Mouse (Mus musculus): ENCODE results near the gene Prune1. TPM values are rescaled to one million over a fixed set of nuclear protein-coding genes. Genes with fewer than 3 reads are reported as not detected.

The Prune1 gene
- total and polyA plus RNA-seq, 3 experiments = 8.4 to 9.1 (median 8.5) TPM

DNA sequence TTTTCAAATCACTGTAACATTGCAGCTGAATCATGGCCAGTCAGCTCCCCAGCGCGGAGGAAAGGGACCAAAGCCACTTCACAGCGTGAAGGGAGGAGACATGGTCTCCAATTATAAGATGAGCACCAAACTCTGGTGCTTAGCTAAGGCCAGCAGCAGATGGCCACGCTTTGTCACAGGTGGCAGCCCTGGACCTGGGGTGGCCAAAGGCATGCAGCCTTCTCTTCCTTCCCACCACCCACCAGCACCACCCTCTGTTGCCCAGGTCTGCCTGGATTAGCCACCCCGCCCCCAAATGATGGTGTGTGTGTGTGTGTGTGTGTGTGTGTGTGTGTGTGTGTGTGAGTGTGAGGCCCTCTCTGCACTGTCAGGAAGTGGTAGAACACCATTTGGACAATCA is 8.4 kb downstream of the Prune1 start:
- Histone ChIP-seq H3K27me3 (replicated peaks) (no peaks in the 10 kb centered on the region), H3K79me2 (replicated peaks; ENCODE audit: control insufficient read depth, extremely low read depth, insufficient read depth, poor library complexity, severe bottlenecking) (no peaks in the 10 kb centered on the region), H3K9me3 (replicated peaks; ENCODE audit: low read length) (no peaks in the 10 kb centered on the region), H3K4me1 (ENCODE audit: control insufficient read depth in 1 of 2, insufficient read depth in 2 of 2) (peaks cover 0 to 24% of the 10 kb centered on the region in 2 experiments; a peak in 2 of 4 replicates), H3K36me3 (replicated peaks in 1 of 2; ENCODE audit: control insufficient read depth in 1 of 2, insufficient read depth in 1 of 2, low read length in 1 of 2) (peaks cover 0 to 29% of the 10 kb centered on the region in 2 experiments), H3K27ac (ENCODE audit: insufficient read depth, low read depth) (no peak overlapping the region), H3K9ac (ENCODE audit: insufficient read depth, low read depth) (no peak overlapping the region), H3K4me3 (replicated peaks in 1 of 3; ENCODE audit: low read depth in 2 of 3, low read length in 2 of 3, poor library complexity in 1 of 3) (no peak overlapping the region), H3K4me2 (ENCODE audit: insufficient read depth, low read depth, poor library complexity, severe bottlenecking) (no peak overlapping the region)
- dilution Hi-C loops (cut with MboI; ENCODE audit: extremely low pct_ligation_motif_present, extremely low pct_unique_long_range_greater_than_20kb, low sequenced_read_pairs) = no loop called here
- no peak for DNase-seq (ENCODE audit: extremely low read depth)
- TF ChIP-seq ETS1 (conservative IDR thresholded peaks at IDR 0.05; ENCODE audit: low read depth, low read length) (no peak), CHD1 (IDR thresholded peaks at IDR 0.05; ENCODE audit: low read depth, low read length) (no peak), ZMIZ1 (IDR thresholded peaks at IDR 0.05; ENCODE audit: low read depth, low read length) (no peak), USF2 (conservative IDR thresholded peaks at IDR 0.05; ENCODE audit: low read depth, low read length) (no peak), ELF1 (IDR thresholded peaks at IDR 0.05; ENCODE audit: low read depth, low read length) (no peak), MYC (IDR thresholded peaks at IDR 0.05; ENCODE audit: low read depth, low read length) (no peak), ZKSCAN1 (IDR thresholded peaks at IDR 0.05; ENCODE audit: borderline replicate concordance, low read depth, low read length) (no peak), USF1 (IDR thresholded peaks at IDR 0.05; ENCODE audit: low read depth, low read length) (no peak), E2F4 (IDR thresholded peaks at IDR 0.05; ENCODE audit: insufficient replicate concordance, low read depth, low read length) (no peak), TBP (conservative IDR thresholded peaks at IDR 0.05; ENCODE audit: low read depth, low read length) (no peak)
- in situ Hi-C loops (cut with MboI; ENCODE audit: low pct_ligation_motif_present, low pct_unique_long_range_greater_than_20kb, low sequenced_read_pairs) = no loop called here

DNA sequence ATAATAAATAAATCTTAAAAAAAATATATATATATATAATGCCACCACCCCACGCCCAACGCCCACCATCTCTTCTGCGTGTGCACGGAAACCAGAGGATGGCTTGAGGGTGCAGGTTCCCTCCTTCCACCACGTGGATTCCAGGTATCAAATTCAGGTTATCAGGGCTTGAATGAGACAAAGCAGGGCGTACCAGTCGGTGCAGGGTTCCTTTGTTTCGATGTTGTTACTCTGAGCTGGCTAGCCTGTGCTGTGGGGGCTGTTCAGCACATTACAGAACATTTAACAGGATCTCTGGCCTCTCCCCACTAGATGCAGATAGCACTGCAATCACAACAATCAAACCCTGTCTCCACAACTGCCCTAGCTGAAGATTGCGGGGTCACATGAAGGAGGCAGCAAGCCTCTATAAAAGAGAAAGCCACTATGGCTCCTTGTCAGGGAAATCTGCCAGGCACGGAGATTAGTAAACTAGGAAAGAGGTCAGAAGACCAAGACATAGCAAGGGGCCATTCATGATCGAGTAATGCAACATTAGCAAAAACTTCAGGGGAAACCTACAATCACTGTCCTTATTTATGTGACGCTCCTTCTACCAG is 11.0 kb downstream of the Prune1 start:
- Histone ChIP-seq H3K9ac (ENCODE audit: insufficient read depth, low read depth) (no peak overlapping the region), H3K79me2 (replicated peaks; ENCODE audit: control insufficient read depth, extremely low read depth, insufficient read depth, poor library complexity, severe bottlenecking) (no peaks in the 10 kb centered on the region), H3K9me3 (replicated peaks; ENCODE audit: low read length) (peaks cover 2% of the 10 kb centered on the region), H3K27ac (ENCODE audit: insufficient read depth, low read depth) (no peak overlapping the region), H3K4me1 (ENCODE audit: control insufficient read depth in 1 of 2, insufficient read depth in 2 of 2) (peaks cover 0 to 8% of the 10 kb centered on the region in 2 experiments; a peak in 2 of 4 replicates), H3K4me2 (ENCODE audit: insufficient read depth, low read depth, poor library complexity, severe bottlenecking) (no peak overlapping the region), H3K4me3 (replicated peaks in 1 of 3; ENCODE audit: low read depth in 2 of 3, low read length in 2 of 3, poor library complexity in 1 of 3) (no peak overlapping the region), H3K36me3 (replicated peaks in 1 of 2; ENCODE audit: control insufficient read depth in 1 of 2, insufficient read depth in 1 of 2, low read length in 1 of 2) (peaks cover 8 to 49% of the 10 kb centered on the region in 2 experiments), H3K27me3 (replicated peaks) (no peaks in the 10 kb centered on the region)
- in situ Hi-C loops (cut with MboI; ENCODE audit: low pct_ligation_motif_present, low pct_unique_long_range_greater_than_20kb, low sequenced_read_pairs) (no loop called here), dilution Hi-C loops (cut with MboI; ENCODE audit: extremely low pct_ligation_motif_present, extremely low pct_unique_long_range_greater_than_20kb, low sequenced_read_pairs) (no loop called here)
- DNase-seq (ENCODE audit: extremely low read depth) = no peak
- TF ChIP-seq RCOR1 (conservative IDR thresholded peaks at IDR 0.05; ENCODE audit: low read depth, low read length) (no peak), TBP (conservative IDR thresholded peaks at IDR 0.05; ENCODE audit: low read depth, low read length) (no peak), MXI1 (IDR thresholded peaks at IDR 0.05; ENCODE audit: low read depth, low read length) (no peak), ETS1 (conservative IDR thresholded peaks at IDR 0.05; ENCODE audit: low read depth, low read length) (no peak), MAX (IDR thresholded peaks at IDR 0.05; ENCODE audit: low read length) (no peak), HCFC1 (IDR thresholded peaks at IDR 0.05; ENCODE audit: low read depth, low read length) (no peak), ZKSCAN1 (IDR thresholded peaks at IDR 0.05; ENCODE audit: borderline replicate concordance, low read depth, low read length) (no peak), SIN3A (IDR thresholded peaks at IDR 0.05; ENCODE audit: low read length) (no peak), EP300 (IDR thresholded peaks at IDR 0.05; ENCODE audit: low read length) (no peak), MEF2A (IDR thresholded peaks at IDR 0.05; ENCODE audit: borderline replicate concordance, low read depth, low read length) (no peak), IRF4 (IDR thresholded peaks at IDR 0.05; ENCODE audit: low read depth, low read length) (no peak), MAFK (IDR thresholded peaks at IDR 0.05; ENCODE audit: insufficient replicate concordance, low read length) (no peak), CTCF (conservative IDR thresholded peaks at IDR 0.05 in 1 of 2, IDR thresholded peaks at IDR 0.05 in 1 of 2; ENCODE audit: low read depth in 2 of 2, low read length in 2 of 2) (no peak), USF1 (IDR thresholded peaks at IDR 0.05; ENCODE audit: low read depth, low read length) (no peak), CHD2 (IDR thresholded peaks at IDR 0.05; ENCODE audit: low read length) (no peak), USF2 (conservative IDR thresholded peaks at IDR 0.05; ENCODE audit: low read depth, low read length) (no peak), ELF1 (IDR thresholded peaks at IDR 0.05; ENCODE audit: low read depth, low read length) (no peak), POLR2AphosphoS2 (IDR thresholded peaks at IDR 0.05; ENCODE audit: low read depth, low read length) (no peak), SMC3 (IDR thresholded peaks at IDR 0.05; ENCODE audit: low read depth, low read length) (no peak)
